Mouse (Mus musculus) forebrain, embryonic 13.5 days (tissue): ENCODE measurements around the gene Gnaq. TPM values are rescaled to one million over a fixed set of nuclear protein-coding genes. Genes with fewer than 3 reads are reported as not detected.

Source experiments
- ATAC-seq: fragments of 200-750 bp; cut with Nextera tagmentation; 2 replicates; pipeline ENCODE4 v1.8.0; 2017
- H3K27ac ChIP-seq: fragments of 300-500 bp; sonication (generic); 2 replicates; pipeline ENCODE4 v1.5.1; 2015; ENCODE audit warnings: inconsistent platforms, mild to moderate bottlenecking, moderate library complexity
- H3K27me3 ChIP-seq: fragments of 300-500 bp; sonication (generic); 2 replicates; pipeline ENCODE4 v1.6.1; 2015; ENCODE audit warnings: mild to moderate bottlenecking, inconsistent platforms
- H3K36me3 ChIP-seq: fragments of 300-500 bp; sonication (generic); 2 replicates; pipeline ENCODE4 v1.6.1; 2015; ENCODE audit warnings: mild to moderate bottlenecking, inconsistent platforms; ENCODE audit not compliant: poor library complexity, severe bottlenecking
- H3K4me1 ChIP-seq: fragments of 300-500 bp; sonication (generic); 2 replicates; pipeline ENCODE4 v1.6.1; 2015; ENCODE audit warnings: inconsistent platforms
- H3K4me2 ChIP-seq: fragments of 300-500 bp; sonication (generic); 2 replicates; pipeline ENCODE4 v1.6.1; 2015; ENCODE audit warnings: inconsistent platforms, mild to moderate bottlenecking, moderate library complexity
- H3K4me3 ChIP-seq: fragments of 300-500 bp; sonication (generic); 2 replicates; pipeline ENCODE4 v1.5.1; 2015; ENCODE audit warnings: mild to moderate bottlenecking, inconsistent platforms
- H3K9ac ChIP-seq: fragments of 300-500 bp; sonication (generic); 2 replicates; pipeline ENCODE4 v1.6.1; 2015; ENCODE audit warnings: mild to moderate bottlenecking, inconsistent platforms
- H3K9me3 ChIP-seq: fragments of 300-500 bp; sonication (generic); replicated peaks from 2 replicates; pipeline ENCODE4 v1.6.1; 2016; ENCODE audit warnings: inconsistent platforms
- WGBS: fragments of 180-500 bp; shearing (Covaris S2); methylation state at CpG from one replicate; pipeline ENCODE4 v1.1.7; 2015; 5-methylcytosine and 5-hydroxymethylcytosine counted together
- polyA plus RNA-seq: library from polyadenylated mRNA; unstranded; fragments of >200 nt; fragmentation: Nextera tagmentation; extraction: Ambion mirVana; gene quantifications from 2 replicates; pipeline ENCODE4 v1.2.1, GENCODE M21; 2015

The Gnaq gene
- polyA plus RNA-seq, 1 experiment from 2014 or later: 55.5 TPM

DNA sequence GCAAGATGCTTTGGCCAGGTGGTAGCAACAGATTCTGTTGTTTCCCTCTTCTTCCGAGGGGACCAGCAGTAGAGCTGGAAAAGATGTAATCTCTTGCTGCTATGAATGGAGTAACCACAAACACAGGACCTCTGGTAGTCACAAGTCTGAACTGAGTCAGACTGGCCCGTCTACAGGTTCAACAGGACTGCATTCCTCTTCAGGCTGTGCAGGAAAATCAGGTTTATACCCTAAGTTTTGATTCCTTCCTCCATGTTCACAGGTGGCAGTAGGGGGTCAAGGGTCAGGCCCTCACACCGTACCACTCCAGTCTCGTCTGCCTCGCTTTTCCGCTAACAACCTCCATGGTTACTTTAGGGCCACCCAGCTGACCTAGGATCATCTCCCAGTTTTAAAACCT is 137.6 kb downstream of the Gnaq start:
- ATAC-seq: 0 out of 2 replicates have a peak, but pooled peaks have one; percentile 23

DNA sequence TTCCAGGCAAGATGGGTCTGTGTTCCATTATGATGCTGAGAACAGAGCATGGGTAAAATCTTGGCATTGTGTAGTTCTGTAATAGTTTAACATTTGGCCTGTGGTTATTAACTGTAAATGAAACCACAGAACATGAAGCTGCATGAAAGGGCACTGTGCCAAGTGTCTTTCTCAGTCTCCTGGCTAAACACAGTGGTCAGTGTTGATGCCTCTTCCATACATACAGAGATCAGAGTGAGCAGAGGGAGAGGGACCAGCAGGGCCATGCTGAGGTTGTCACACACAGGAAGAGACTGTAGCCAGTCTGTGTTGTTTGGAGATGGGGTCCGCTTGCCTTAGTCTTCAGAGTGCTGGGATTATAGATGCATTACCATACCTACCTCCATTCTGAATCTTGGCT is 138.4 kb downstream of the Gnaq start:
- Histone ChIP-seq H3K4me1 (peaks cover 16% of the 10 kb centered on the region), H3K27ac (no peak overlapping the region), H3K27me3 (no peaks in the 10 kb centered on the region), H3K9ac (no peak overlapping the region), H3K4me2 (no peak overlapping the region), H3K36me3 (no peaks in the 10 kb centered on the region), H3K4me3 (no peak overlapping the region), H3K9me3 (no peaks in the 10 kb centered on the region)
- 94% methylated on average over 1 of the region's 1 CpGs for WGBS
- no peak for ATAC-seq

More for the DNA sequence above, 137.6 kb downstream of the Gnaq start:
- no peak overlapping the region for H3K4me3 ChIP-seq
- WGBS: 92% methylated on average over 6 of the region's 6 CpGs
- no peaks in the 10 kb centered on the region for H3K36me3 ChIP-seq
- H3K9ac ChIP-seq: no peak overlapping the region
- H3K27ac ChIP-seq: no peak overlapping the region
- peaks cover 16% of the 10 kb centered on the region for H3K4me1 ChIP-seq
- H3K27me3 ChIP-seq: no peaks in the 10 kb centered on the region
- no peak overlapping the region for H3K4me2 ChIP-seq
- no peaks in the 10 kb centered on the region for H3K9me3 ChIP-seq

DNA sequence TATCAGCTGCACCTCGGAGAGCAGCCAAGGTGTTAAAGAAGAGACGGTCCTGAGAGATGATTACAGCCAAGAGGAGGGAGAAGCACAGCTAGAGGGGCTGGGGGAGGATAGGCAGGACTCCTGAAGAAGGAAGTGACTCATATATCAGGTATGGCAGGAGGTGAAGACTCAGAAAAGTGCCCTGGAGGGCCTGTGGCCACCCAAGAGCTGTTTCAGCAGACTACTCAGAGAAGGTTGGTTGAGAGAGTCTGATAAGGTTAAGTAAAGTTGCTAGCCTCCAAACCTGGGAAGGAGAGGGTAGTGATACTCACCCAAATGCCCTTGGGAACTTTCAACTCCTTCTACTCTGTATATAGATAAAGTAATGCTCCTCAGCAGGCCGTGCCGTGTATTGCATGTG is 140.4 kb downstream of the Gnaq start:
- peaks cover 16% of the 10 kb centered on the region for H3K4me1 ChIP-seq
- 82% methylated on average over 4 of the region's 4 CpGs for WGBS
- H3K27me3 ChIP-seq: no peaks in the 10 kb centered on the region
- no peak overlapping the region for H3K9ac ChIP-seq
- peaks cover 3% of the 10 kb centered on the region; the same call in 1 of the 2 replicates for H3K36me3 ChIP-seq
- ATAC-seq: no peak
- no peak overlapping the region for H3K4me2 ChIP-seq
- H3K4me3 ChIP-seq: no peak overlapping the region
- H3K9me3 ChIP-seq: no peaks in the 10 kb centered on the region
- H3K27ac ChIP-seq: no peak overlapping the region

DNA sequence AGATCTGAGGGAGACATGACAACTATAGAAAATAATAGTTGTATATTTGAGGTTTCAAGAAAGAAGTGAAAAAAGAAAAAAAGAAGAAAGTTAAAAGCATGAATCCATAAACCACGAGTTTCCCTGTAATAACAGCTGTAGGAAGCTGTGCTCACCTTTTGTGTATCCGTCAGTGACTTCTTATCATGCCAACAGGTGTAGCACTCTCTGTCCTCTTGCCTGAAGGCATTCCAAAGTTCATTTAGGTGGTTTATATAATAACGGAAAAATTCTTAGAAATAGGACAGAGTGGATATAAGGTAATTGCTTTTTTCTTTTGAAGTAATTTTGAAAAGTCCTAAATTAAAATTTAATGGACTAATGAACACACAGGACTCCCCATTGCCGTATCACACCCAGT is 147.6 kb downstream of the Gnaq start:
- H3K36me3 ChIP-seq: peaks cover 4% of the 10 kb centered on the region; the same call in 1 of the 2 replicates
- peaks cover 10% of the 10 kb centered on the region; the same call in 1 of the 2 replicates for H3K4me1 ChIP-seq
- no peak for ATAC-seq
- H3K9me3 ChIP-seq: no peaks in the 10 kb centered on the region
- no peak overlapping the region for H3K4me2 ChIP-seq
- 80% methylated on average over 4 of the region's 4 CpGs for whole genome bisulfite sequencing
- H3K27ac ChIP-seq: no peak overlapping the region
- H3K4me3 ChIP-seq: no peak overlapping the region
- no peak overlapping the region for H3K9ac ChIP-seq
- H3K27me3 ChIP-seq: no peaks in the 10 kb centered on the region

DNA sequence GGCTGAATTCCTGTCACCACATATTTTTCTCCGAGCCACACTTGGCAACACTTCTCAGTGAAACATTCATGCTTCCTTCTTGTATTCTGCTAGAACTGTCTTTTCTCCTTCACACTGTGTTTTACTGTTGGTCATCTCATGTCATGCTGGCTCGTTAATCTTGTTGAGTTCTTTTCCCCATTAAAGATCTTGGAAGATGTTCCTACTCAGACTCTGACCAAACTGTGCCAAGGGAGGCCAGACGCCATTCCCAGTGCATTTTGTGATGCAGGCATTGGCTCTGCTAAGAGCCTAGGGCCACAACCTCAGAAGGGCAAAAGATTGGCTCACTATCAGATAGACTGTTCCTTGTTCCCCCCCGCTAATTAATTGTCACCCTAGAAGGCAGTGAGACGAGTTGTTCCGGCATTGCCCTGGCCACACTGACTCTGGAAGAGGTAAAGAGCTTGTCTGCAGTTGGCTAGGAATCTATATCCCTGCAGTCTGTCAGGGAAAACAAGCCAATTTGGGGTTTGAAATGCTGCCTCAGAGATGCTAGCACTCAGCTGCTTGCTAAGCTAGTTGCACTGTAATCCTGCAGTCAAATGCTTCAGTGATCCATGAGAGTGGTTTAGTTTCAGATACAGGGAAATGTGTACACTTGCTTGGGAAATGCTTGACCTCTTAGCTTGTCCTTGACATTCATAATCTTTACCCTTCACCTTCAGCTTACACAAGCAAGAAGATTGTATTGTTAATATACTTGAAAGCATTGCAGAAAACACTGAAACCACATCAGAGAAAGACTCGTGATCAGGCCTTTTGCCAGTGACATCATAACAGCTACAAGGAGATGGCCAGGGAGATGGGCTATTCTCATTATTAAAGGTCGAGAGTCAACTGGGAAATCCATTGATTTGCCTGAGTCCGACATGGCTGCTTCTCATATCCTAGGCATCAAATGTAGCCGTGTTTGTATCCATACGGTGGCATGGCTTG is 152.7 kb downstream of the Gnaq start:
- Histone ChIP-seq H3K4me2 (no peak overlapping the region), H3K9me3 (no peaks in the 10 kb centered on the region), H3K36me3 (no peaks in the 10 kb centered on the region), H3K9ac (no peak overlapping the region), H3K4me3 (no peak overlapping the region), H3K27me3 (no peaks in the 10 kb centered on the region), H3K4me1 (0 out of 2 replicates have a peak, but pooled peaks cover 11% of the 10 kb centered on the region), H3K27ac (0 out of 2 replicates have a peak overlapping the region, but pooled peaks have one; percentile 2)
- ATAC-seq: 0 out of 2 replicates have a peak, but pooled peaks have one; percentile 41
- 75% methylated on average over 11 of the region's 11 CpGs for WGBS

DNA sequence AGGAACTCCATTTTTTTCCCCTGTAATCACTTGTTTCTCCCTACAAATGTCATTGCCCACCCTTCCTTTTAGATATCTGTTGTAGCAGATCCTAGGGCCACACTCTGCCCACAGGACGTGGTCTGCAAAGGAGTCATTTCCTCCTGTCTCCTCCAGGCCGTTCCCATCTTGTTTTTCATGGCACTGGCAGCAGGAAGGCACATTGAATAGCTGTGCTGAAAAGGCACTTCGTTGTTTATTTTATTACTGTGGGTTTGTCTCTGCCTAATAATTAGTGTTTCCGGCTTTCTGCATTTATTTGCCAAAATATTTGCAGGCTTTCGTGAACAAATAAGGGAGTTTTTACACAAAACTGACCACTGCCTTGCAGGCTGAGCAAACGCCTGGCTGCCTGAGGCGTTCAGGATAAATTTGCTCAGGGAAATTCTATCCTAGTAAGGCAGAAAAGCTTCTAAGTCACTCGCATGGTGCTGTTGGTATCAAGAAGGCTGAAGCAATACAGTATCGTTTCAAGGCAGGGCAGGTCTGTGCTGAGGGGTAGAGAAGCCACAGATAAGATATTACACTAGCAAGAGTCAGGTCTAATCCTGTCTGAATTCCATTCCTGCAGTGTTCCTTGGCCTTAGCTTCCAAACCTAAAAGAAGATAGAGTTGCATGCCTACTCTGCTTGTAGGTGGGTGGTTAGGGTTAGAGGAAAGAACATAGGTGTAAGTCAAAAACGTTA is 154.0 kb downstream of the Gnaq start:
- H3K27ac ChIP-seq: no peak overlapping the region
- H3K9ac ChIP-seq: no peak overlapping the region
- H3K27me3 ChIP-seq: no peaks in the 10 kb centered on the region
- no peak overlapping the region for H3K4me3 ChIP-seq
- H3K36me3 ChIP-seq: no peaks in the 10 kb centered on the region
- H3K4me1 ChIP-seq: peaks cover 17% of the 10 kb centered on the region
- H3K4me2 ChIP-seq: no peak overlapping the region
- ATAC-seq: no peak
- no peaks in the 10 kb centered on the region for H3K9me3 ChIP-seq
- WGBS: 75% methylated on average over 10 of the region's 10 CpGs

DNA sequence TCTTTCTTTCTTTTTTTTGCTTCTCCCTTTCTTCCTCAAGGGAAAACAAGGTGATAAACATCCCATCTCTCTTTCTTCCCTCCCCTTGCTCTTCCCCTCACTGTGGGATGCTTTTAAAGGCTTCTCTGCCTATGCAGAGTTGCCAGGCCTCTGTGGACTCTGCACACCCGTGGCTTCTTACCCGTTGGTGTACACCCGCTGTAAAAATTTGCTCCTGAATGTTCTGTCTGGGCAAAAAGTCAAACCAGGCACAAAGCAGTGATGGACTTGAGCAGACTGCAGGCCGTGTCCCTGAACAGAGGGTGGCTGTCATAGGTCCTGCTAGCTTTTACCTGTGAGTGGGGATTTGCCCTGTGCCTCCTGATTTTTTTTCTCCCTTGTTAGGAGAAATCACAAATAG is 154.7 kb downstream of the Gnaq start:
- Histone ChIP-seq H3K36me3 (no peaks in the 10 kb centered on the region), H3K4me3 (no peak overlapping the region), H3K9me3 (no peaks in the 10 kb centered on the region), H3K27me3 (no peaks in the 10 kb centered on the region), H3K4me2 (no peak overlapping the region), H3K27ac (no peak overlapping the region), H3K9ac (no peak overlapping the region), H3K4me1 (peaks cover 23% of the 10 kb centered on the region)
- ATAC-seq: no peak
- 78% methylated on average over 4 of the region's 4 CpGs for whole genome bisulfite sequencing

DNA sequence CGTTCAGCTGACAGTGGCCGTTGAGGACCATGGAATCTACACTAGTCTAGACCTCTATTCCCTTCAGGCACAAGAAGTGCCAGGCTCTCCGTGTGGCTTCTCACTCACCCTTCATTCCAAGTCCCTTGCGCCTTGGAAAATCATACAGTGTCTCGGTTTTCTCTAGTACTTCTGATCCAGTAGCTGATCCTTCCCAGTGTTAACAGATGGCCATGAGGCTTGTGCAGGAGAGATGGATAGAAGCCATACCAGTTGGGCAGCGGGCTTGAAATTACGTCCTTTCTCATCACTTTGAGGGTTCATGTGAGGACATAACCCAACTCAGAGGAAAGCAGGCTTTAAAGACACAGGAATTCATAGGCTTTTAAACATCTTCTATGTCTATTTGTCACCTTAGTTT is 155.3 kb downstream of the Gnaq start:
- no peak for ATAC-seq
- H3K9me3 ChIP-seq: no peaks in the 10 kb centered on the region
- no peak overlapping the region for H3K4me3 ChIP-seq
- H3K27me3 ChIP-seq: no peaks in the 10 kb centered on the region
- no peak overlapping the region for H3K9ac ChIP-seq
- H3K36me3 ChIP-seq: no peaks in the 10 kb centered on the region
- H3K27ac ChIP-seq: no peak overlapping the region
- WGBS: 90% methylated on average over 7 of the region's 7 CpGs
- H3K4me2 ChIP-seq: no peak overlapping the region
- H3K4me1 ChIP-seq: peaks cover 29% of the 10 kb centered on the region

DNA sequence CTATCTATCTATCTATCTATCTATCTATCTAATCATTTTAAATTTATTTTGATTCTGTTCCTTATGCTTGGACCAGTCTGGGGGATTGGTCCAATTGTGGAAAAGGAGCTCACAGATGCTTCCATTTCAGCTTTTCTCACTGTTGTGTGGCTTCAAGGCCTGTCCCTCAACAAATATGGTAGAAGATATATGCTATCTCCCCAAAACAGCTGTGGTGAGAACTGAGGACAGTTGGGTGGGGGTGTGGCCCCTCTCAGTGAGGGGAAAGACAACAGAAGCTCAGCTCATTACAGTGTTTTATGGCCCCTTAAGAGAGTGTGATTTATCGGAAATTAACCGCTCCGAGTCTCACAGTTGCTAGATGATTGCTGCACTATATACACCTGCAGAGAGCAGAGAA is 158.5 kb downstream of the Gnaq start:
- no peak overlapping the region for H3K9ac ChIP-seq
- ATAC-seq: no peak
- H3K27me3 ChIP-seq: no peaks in the 10 kb centered on the region
- WGBS: 79% methylated on average over 3 of the region's 3 CpGs
- H3K27ac ChIP-seq: no peak overlapping the region
- H3K4me2 ChIP-seq: no peak overlapping the region
- H3K9me3 ChIP-seq: no peaks in the 10 kb centered on the region
- peaks cover 24% of the 10 kb centered on the region for H3K4me1 ChIP-seq
- H3K4me3 ChIP-seq: no peak overlapping the region
- H3K36me3 ChIP-seq: no peaks in the 10 kb centered on the region

DNA sequence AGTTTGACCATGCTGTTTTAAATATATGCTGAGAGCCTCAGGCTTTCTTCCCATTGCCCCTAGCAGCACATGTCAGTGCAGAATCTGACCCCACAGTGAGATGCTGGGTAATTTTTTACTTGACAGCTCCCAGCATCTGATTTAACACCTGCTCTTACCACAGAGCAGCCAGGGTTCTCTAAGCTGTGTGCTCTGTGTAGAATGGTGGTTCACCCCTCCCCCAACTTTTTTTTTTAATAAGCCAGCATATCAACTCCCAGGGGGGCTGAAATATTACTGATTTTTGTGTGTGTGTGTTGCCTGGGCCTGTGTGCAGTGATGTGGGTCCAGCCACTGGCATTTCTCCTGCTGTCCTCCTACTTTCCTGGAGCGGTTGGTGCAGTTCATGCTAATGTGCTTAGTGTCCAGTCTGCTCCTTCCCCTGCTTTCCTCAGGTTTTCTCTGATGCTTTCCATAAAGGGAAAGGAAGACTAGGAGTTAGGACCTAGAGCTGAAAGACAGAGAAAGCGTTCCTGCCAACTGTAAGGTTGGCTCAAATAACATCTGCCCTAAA is 159.5 kb downstream of the Gnaq start:
- 65% methylated on average over 2 of the region's 2 CpGs for WGBS
- no peak overlapping the region for H3K4me3 ChIP-seq
- H3K9ac ChIP-seq: no peak overlapping the region
- peak; percentile 60; the same call in 1 of the 2 replicates for ATAC-seq
- H3K4me1 ChIP-seq: peaks cover 24% of the 10 kb centered on the region
- no peaks in the 10 kb centered on the region for H3K9me3 ChIP-seq
- H3K36me3 ChIP-seq: no peaks in the 10 kb centered on the region
- H3K27me3 ChIP-seq: no peaks in the 10 kb centered on the region
- H3K27ac ChIP-seq: peak overlapping the region; percentile 51
- H3K4me2 ChIP-seq: no peak overlapping the region

DNA sequence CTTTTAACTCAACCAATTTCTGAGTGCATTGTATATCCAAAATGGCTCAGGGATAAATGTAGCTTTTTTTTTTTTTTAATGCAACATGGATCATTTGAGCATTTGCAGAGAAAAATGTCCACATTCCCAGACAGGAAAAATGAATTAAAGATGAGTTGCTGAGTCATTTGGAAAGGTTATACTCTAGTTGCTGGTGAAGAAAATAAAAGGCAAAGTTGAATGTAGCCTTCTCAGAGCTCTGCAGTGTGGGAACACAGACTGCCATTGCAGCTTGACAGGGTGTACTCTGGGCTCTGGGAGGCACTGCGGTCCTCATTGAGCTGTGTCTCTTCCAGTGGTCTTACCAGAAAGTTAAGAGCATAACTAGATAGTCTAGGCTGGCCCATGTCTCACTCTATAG is 160.3 kb downstream of the Gnaq start:
- Histone ChIP-seq H3K27me3 (no peaks in the 10 kb centered on the region), H3K4me1 (peaks cover 24% of the 10 kb centered on the region), H3K36me3 (no peaks in the 10 kb centered on the region), H3K9me3 (no peaks in the 10 kb centered on the region), H3K4me2 (no peak overlapping the region), H3K27ac (peak overlapping the region; percentile 7; the same call in 1 of the 2 replicates), H3K9ac (no peak overlapping the region), H3K4me3 (no peak overlapping the region)
- WGBS: 83% methylated on average over 1 of the region's 1 CpGs
- ATAC-seq: no peak

DNA sequence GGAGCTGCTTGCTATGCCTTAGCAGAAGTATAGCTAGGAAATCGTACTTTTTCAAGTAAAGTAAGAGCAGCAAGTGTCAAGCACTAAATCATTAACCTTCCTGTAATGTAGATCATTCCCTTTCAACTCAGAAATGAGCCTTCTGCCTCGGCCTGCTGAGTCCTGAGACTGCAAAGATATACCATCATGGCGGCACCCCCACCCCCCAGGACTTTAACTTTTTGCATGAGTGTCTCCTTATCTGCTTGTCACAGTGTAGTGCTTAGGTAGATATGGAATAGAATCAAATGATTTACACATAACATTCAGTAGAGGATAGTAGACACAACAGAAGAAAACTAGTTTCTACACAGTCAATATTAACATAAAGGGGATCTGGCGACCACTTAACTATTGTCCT is 167.8 kb downstream of the Gnaq start:
- Histone ChIP-seq H3K4me3 (no peak overlapping the region), H3K4me2 (no peak overlapping the region), H3K27ac (no peak overlapping the region), H3K4me1 (no peaks in the 10 kb centered on the region), H3K27me3 (no peaks in the 10 kb centered on the region), H3K36me3 (no peaks in the 10 kb centered on the region), H3K9me3 (no peaks in the 10 kb centered on the region), H3K9ac (no peak overlapping the region)
- WGBS: 93% methylated on average over 4 of the region's 4 CpGs
- no peak for ATAC-seq
